Mouse (Mus musculus) layer of hippocampus, adult 2 months (tissue): ENCODE measurements at regions not wholly inside any gene's neighbourhood (a gene's known extent, or its start where the extent isn't known, plus 50 kb on each side); places are given as distances from the start of the nearest gene placed in this dataset.

ENCODE experiments used
- DNase-seq, 2 experiments: peaks; one replicate each; pipeline ENCODE4 v3.0.0; 2022; ENCODE audit warnings: low spot score in 2 of 2
- H3K27ac ChIP-seq: fragments of 200-600 bp; 2 replicates; pipeline ENCODE4 v1.8.1; 2022
- H3K4me3 ChIP-seq: fragments of 200-600 bp; 2 replicates; pipeline ENCODE4 v1.8.1; 2022; ENCODE audit warnings: mild to moderate bottlenecking
- CTCF ChIP-seq: fragments of 200-600 bp; conservative IDR thresholded peaks from 2 replicates; pipeline ENCODE4 v1.8.1; 2022; ENCODE audit warnings: antibody characterized with exemption, mild to moderate bottlenecking, moderate library complexity

GRCm38 (mm10) chr2:149467801-149468200 is 62.9 kb downstream of the Cst10 start:
- no peak overlapping the region for H3K27ac ChIP-seq
- H3K4me3 ChIP-seq = no peak overlapping the region
- TF ChIP-seq CTCF = no peak
- DNase-seq = no peak

GRCm38 (mm10) chr2:149472411-149472810 is 67.6 kb downstream of the Cst10 start:
- Histone ChIP-seq H3K4me3 (no peak overlapping the region), H3K27ac (no peak overlapping the region)
- no peak for TF ChIP-seq CTCF
- DNase-seq = no peak

- Histone ChIP-seq H3K27ac (no peak overlapping the region), H3K4me3 (no peak overlapping the region)
- TF ChIP-seq CTCF = no peak
- peak; percentile 4 to 13 for DNase-seq
Observed at GRCm38 (mm10) chr2:149493280-149493988, 88.6 kb downstream of the Cst10 start.

- H3K4me3 ChIP-seq = no peak overlapping the region
- no peak for TF ChIP-seq CTCF
Observed at GRCm38 (mm10) chr2:149512870-149513269, 108.0 kb downstream of the Cst10 start.

GRCm38 (mm10) chr2:149524424-149524823 is 119.6 kb downstream of the Cst10 start:
- TF ChIP-seq CTCF = no peak
- no peak for DNase-seq
- Histone ChIP-seq H3K27ac (no peak overlapping the region), H3K4me3 (no peak overlapping the region)

More at GRCm38 (mm10) chr2:149512870-149513269, 108.0 kb downstream of the Cst10 start:
- no peak overlapping the region for H3K27ac ChIP-seq
- no peak for DNase-seq

- no peak for TF ChIP-seq CTCF
- peak in 1 of 2 experiments; percentile 6 for DNase-seq
- no peak overlapping the region for H3K27ac ChIP-seq
- no peak overlapping the region for H3K4me3 ChIP-seq
Observed at GRCm38 (mm10) chr2:149542837-149543236, 138.0 kb downstream of the Cst10 start.

GRCm38 (mm10) chr2:149545708-149546107 is 140.9 kb downstream of the Cst10 start:
- no peak overlapping the region for H3K27ac ChIP-seq
- no peak for TF ChIP-seq CTCF
- DNase-seq = no peak
- no peak overlapping the region for H3K4me3 ChIP-seq

GRCm38 (mm10) chr2:149546639-149547200 is 141.9 kb downstream of the Cst10 start:
- DNase-seq = no peak
- TF ChIP-seq CTCF = no peak
- H3K4me3 ChIP-seq = no peak overlapping the region
- H3K27ac ChIP-seq = no peak overlapping the region

GRCm38 (mm10) chr2:149555209-149555608 is 150.4 kb downstream of the Cst10 start:
- no peak overlapping the region for H3K27ac ChIP-seq
- H3K4me3 ChIP-seq = no peak overlapping the region
- no peak for DNase-seq
- TF ChIP-seq CTCF = peak; percentile 57

GRCm38 (mm10) chr2:149573773-149574172 is 168.9 kb downstream of the Cst10 start:
- H3K4me3 ChIP-seq = no peak overlapping the region
- H3K27ac ChIP-seq = no peak overlapping the region
- DNase-seq = no peak
- no peak for TF ChIP-seq CTCF

GRCm38 (mm10) chr2:149602581-149602980 is 197.7 kb downstream of the Cst10 start:
- DNase-seq = no peak

GRCm38 (mm10) chr2:149613381-149613780 is 208.5 kb downstream of the Cst10 start:
- no peak for DNase-seq
- no peak for TF ChIP-seq CTCF
- Histone ChIP-seq H3K4me3 (no peak overlapping the region), H3K27ac (no peak overlapping the region)

More at GRCm38 (mm10) chr2:149602581-149602980, 197.7 kb downstream of the Cst10 start:
- Histone ChIP-seq H3K4me3 (no peak overlapping the region), H3K27ac (no peak overlapping the region)
- no peak for TF ChIP-seq CTCF

- TF ChIP-seq CTCF = no peak
- no peak overlapping the region for H3K4me3 ChIP-seq
- no peak overlapping the region for H3K27ac ChIP-seq
- DNase-seq = no peak
Observed at GRCm38 (mm10) chr2:149614078-149614939, 209.5 kb downstream of the Cst10 start.
